In genomic region chr10:93540431-93541210, GRCm38 (mm10) we compare ENCODE assay signal across 8 mouse cellular contexts. TPM values are rescaled to one million over a fixed set of nuclear protein-coding genes. Genes with fewer than 3 reads are reported as not detected.
A peak's percentile ranks its signal among the peaks of the same experiment; 100 is the strongest.
DNase-seq lines count a peak whose midpoint lies in the region; ATAC-seq and TF ChIP-seq lines count a peak whose summit lies in the region.

Gene Ccdc38, plus strand, starts transcription at chr10:93540632.

- H3K9ac ChIP-seq in liver, adult 2 months (ENCODE audit: low read depth, low read length) = peak within 1 kb of the TSS; percentile 80
- H3K9ac ChIP-seq in hindbrain, postnatal 0 days (replicated peaks; ENCODE audit: low read length) = no peak within 1 kb of the TSS

- peaks cover 2% of the 10 kb centered on the region; the same call in 1 of the 2 replicates for H3K36me3 ChIP-seq in liver, adult 2 months (ENCODE audit: control insufficient read depth, insufficient read depth, low read length)
- H3K36me3 ChIP-seq in embryonic facial prominence, embryonic 10.5 days (replicated peaks) = no peaks in the 10 kb centered on the region
- no peaks in the 10 kb centered on the region for H3K36me3 ChIP-seq in hindbrain, postnatal 0 days (ENCODE audit: insufficient read depth, low read length)
- no peaks in the 10 kb centered on the region for H3K36me3 ChIP-seq in midbrain, embryonic 10.5 days

- H3K4me1 ChIP-seq in liver, adult 2 months (ENCODE audit: control insufficient read depth, insufficient read depth, low read length) = peaks cover 23% of the 10 kb centered on the region
- H3K4me1 ChIP-seq in embryonic facial prominence, embryonic 10.5 days = peaks cover 16% of the 10 kb centered on the region
- 0 out of 2 replicates have a peak, but pooled peaks cover 4% of the 10 kb centered on the region for H3K4me1 ChIP-seq in hindbrain, postnatal 0 days (ENCODE audit: insufficient read depth, low read length)
- peaks cover 38% of the 10 kb centered on the region for H3K4me1 ChIP-seq in midbrain, embryonic 10.5 days

- H3K9me3 ChIP-seq in embryonic facial prominence, embryonic 10.5 days = no peaks in the 10 kb centered on the region
- no peaks in the 10 kb centered on the region for H3K9me3 ChIP-seq in hindbrain, postnatal 0 days (ENCODE audit: low read length)
- H3K9me3 ChIP-seq in midbrain, embryonic 10.5 days (replicated peaks) = no peaks in the 10 kb centered on the region

- peak within 1 kb of the TSS; percentile 73 for H3K4me2 ChIP-seq in hindbrain, postnatal 0 days (ENCODE audit: low read depth, low read length)

- 18% methylated on average over 17 of the region's 17 CpGs for whole genome bisulfite sequencing in liver, adult 2 months
- WGBS in embryonic facial prominence, embryonic 10.5 days = 70% methylated on average over 17 of the region's 17 CpGs
- WGBS in hindbrain, postnatal 0 days = 61% methylated on average over 17 of the region's 17 CpGs
- WGBS in midbrain, embryonic 10.5 days = 65% methylated on average over 17 of the region's 17 CpGs

- ATAC-seq in hindbrain, postnatal 0 days = no peak
- ATAC-seq in erythroid progenitor cell, adult 5-6 weeks (replicated peaks; ENCODE audit: low FRiP score, poor library complexity, severe bottlenecking) = no peak

- H3K27me3 ChIP-seq in liver, adult 2 months (ENCODE audit: control insufficient read depth, insufficient read depth, low read length) = no peaks in the 10 kb centered on the region
- H3K27me3 ChIP-seq in embryonic facial prominence, embryonic 10.5 days (replicated peaks; ENCODE audit: low read depth, poor library complexity, severe bottlenecking) = peaks cover 39% of the 10 kb centered on the region
- H3K27me3 ChIP-seq in hindbrain, postnatal 0 days (ENCODE audit: insufficient read depth, low read length) = no peaks in the 10 kb centered on the region
- peaks cover 41% of the 10 kb centered on the region for H3K27me3 ChIP-seq in midbrain, embryonic 10.5 days (ENCODE audit: low read depth, poor library complexity, severe bottlenecking)

- peak within 1 kb of the TSS; percentile 92 for H3K27ac ChIP-seq in liver, adult 2 months (replicated peaks; ENCODE audit: insufficient read depth, low read depth, low read length)
- H3K27ac ChIP-seq in embryonic facial prominence, embryonic 10.5 days (replicated peaks) = peak within 1 kb of the TSS; percentile 71
- no peak within 1 kb of the TSS for H3K27ac ChIP-seq in hindbrain, postnatal 0 days
- peak within 1 kb of the TSS; percentile 74 for H3K27ac ChIP-seq in midbrain, embryonic 10.5 days (replicated peaks)

- peak within 1 kb of the TSS; percentile 63 for H3K4me3 ChIP-seq in liver, adult 2 months (ENCODE audit: insufficient read depth, low read depth, low read length)
- peak within 1 kb of the TSS; percentile 60 for H3K4me3 ChIP-seq in embryonic facial prominence, embryonic 10.5 days
- peak within 1 kb of the TSS; percentile 43 for H3K4me3 ChIP-seq in hindbrain, postnatal 0 days (ENCODE audit: low read length)
- peak within 1 kb of the TSS; percentile 53 for H3K4me3 ChIP-seq in midbrain, embryonic 10.5 days

- TF ChIP-seq POLR2A in liver, adult 2 months (IDR thresholded peaks at IDR 0.05; ENCODE audit: extremely low read depth, insufficient read depth, low read length) = no peak

- no peaks in the 10 kb centered on the region for H3K79me2 ChIP-seq in liver, adult 2 months (ENCODE audit: control insufficient read depth, insufficient read depth, low read length)

- peak; percentile 91 for DNase-seq in liver, adult 2 months (ENCODE audit: extremely low read depth, low read depth, low spot score)
- DNase-seq in liver = no peak
- DNase-seq in embryonic facial prominence, embryonic 10.5 days (ENCODE audit: low spot score) = no peak
- DNase-seq in hindbrain, postnatal 0 days (ENCODE audit: low spot score) = no peak
- DNase-seq in midbrain, embryonic 10.5 days (ENCODE audit: low spot score) = no peak
- peak; percentile 35 to 39 for DNase-seq in thymus, postnatal 36 days
- DNase-seq in cerebellum, postnatal 36 days = no peak

- no peak for TF ChIP-seq CTCF in liver, adult 2 months (IDR thresholded peaks at IDR 0.05; ENCODE audit: low read depth, low read length)
- TF ChIP-seq CTCF in hindbrain, postnatal 0 days (IDR thresholded peaks at IDR 0.05; ENCODE audit: low read depth) = no peak

RNA-seq across cellular contexts. Expression of gene Ccdc38, which starts in this region (rescaled TPM):
- 0.07 and 0.28 TPM in 2 replicates for total RNA-seq in liver, adult 2 months (2014; rRNA removed)
- polyA plus RNA-seq in liver, adult 2 months (2012; rRNA removed) = 0.06 and 0.40 TPM in 2 replicates
- 0.34 and 0.44 TPM in 2 replicates for polyA plus RNA-seq in embryonic facial prominence, embryonic 10.5 days (2016; fragmentation: Nextera tagmentation; extraction: Ambion mirVana)
- total RNA-seq in hindbrain, postnatal 0 days (2014; rRNA removed) = not detected in 2 replicates
- polyA plus RNA-seq in hindbrain, postnatal 0 days (2015; fragmentation: Nextera tagmentation; extraction: Ambion mirVana) = 0.41 and 0.53 TPM in 2 replicates
- 0.31 and 0.36 TPM in 2 replicates for polyA plus RNA-seq in midbrain, embryonic 10.5 days (2016; fragmentation: Nextera tagmentation; extraction: Ambion mirVana)
- total RNA-seq in erythroid progenitor cell, adult 5-6 weeks (2015; ENCODE audit: low replicate concordance) = not detected in 2 replicates
- 0.26 TPM in 1 of 2 replicates, not detected in the other for total RNA-seq in erythroid progenitor cell, adult 5-6 weeks (2017; ENCODE audit: low replicate concordance)

Comparison
In these comparisons a context has a peak if more than half of its experiments do, and no peak if none do; other contexts are left out.
1. Peak in DNase-seq, H3K4me3 ChIP-seq, H3K27ac ChIP-seq and H3K9ac ChIP-seq in liver, adult 2 months; RNA of the gene not detected or under 1 TPM.
2. DNase-seq: peak in thymus, postnatal 36 days (2 of 2); none in liver (single experiment), embryonic facial prominence, embryonic 10.5 days (single experiment), hindbrain, postnatal 0 days (single experiment), midbrain, embryonic 10.5 days (single experiment) and cerebellum, postnatal 36 days (0 of 2).
3. Peak in every context shown above with its lines, with median percentiles within 50 percentile points of each other: H3K4me3 ChIP-seq.